Mouse (Mus musculus) ES-Bruce4 (cell line): ENCODE measurements around the gene Myod1.

ENCODE experiments used
- CTCF ChIP-seq: IDR thresholded peaks from one replicate; pipeline ENCODE4 v1.8.1; 2011; ENCODE audit warnings: low read depth, low read length
- POLR2A ChIP-seq: IDR thresholded peaks from one replicate; pipeline ENCODE4 v1.8.1; 2011; ENCODE audit warnings: low read length; ENCODE audit not compliant: insufficient read depth

- TF ChIP-seq CTCF, result no peak
- TF ChIP-seq POLR2A, result no peak
These were observed 5.2 kb upstream of the Myod1 start for GRCm38 (mm10) chr7:46371104-46371503.
